Mouse (Mus musculus): Measurements from ENCODE around the gene Speer4f2.

GRCm38 (mm10) chr5:17426930-17427329 is 54.0 kb downstream of the Speer4f2 start:
- TF ChIP-seq POLR2A (IDR thresholded peaks at IDR 0.05; ENCODE audit: insufficient read depth, low read depth, low read length) (no peak), CTCF (IDR thresholded peaks at IDR 0.05; ENCODE audit: insufficient read depth, low read depth, low read length) (no peak)
